Mouse (Mus musculus) embryonic facial prominence, embryonic 11.5 days (tissue): ENCODE measurements at regions not wholly inside any gene's neighbourhood (a gene's known extent, or its start where the extent isn't known, plus 50 kb on each side); places are given as distances from the start of the nearest gene placed in this dataset.

Source experiments
- ATAC-seq: fragments of 200-750 bp; cut with Nextera tagmentation; replicated peaks from 2 replicates; pipeline ENCODE4 v1.8.0; 2017; ENCODE audit warnings: low read depth; ENCODE audit not compliant: insufficient number of reproducible peaks, low FRiP score, low TSS enrichment
- DNase-seq: peaks from one replicate; pipeline ENCODE4 v3.0.0-alpha.2; 2015; ENCODE audit warnings: low spot score
- H3K27ac ChIP-seq: fragments of 300-500 bp; sonication (generic); replicated peaks from 2 replicates; pipeline ENCODE4 v1.5.1; 2014; ENCODE audit warnings: mild to moderate bottlenecking, low read depth, low read length, control low read depth
- H3K27me3 ChIP-seq: fragments of 300-500 bp; sonication (generic); 2 replicates; pipeline ENCODE4 v1.6.1; 2014; ENCODE audit warnings: mild to moderate bottlenecking, low read length, moderate library complexity, mixed read lengths; ENCODE audit not compliant: control insufficient read depth, insufficient read depth
- H3K36me3 ChIP-seq: fragments of 300-500 bp; sonication (generic); replicated peaks from 2 replicates; pipeline ENCODE4 v1.6.1; 2014; ENCODE audit warnings: low read depth, mild to moderate bottlenecking, low read length, moderate library complexity, mixed read lengths; ENCODE audit not compliant: control insufficient read depth, insufficient read depth
- H3K4me1 ChIP-seq: fragments of 300-500 bp; sonication (generic); 2 replicates; pipeline ENCODE4 v1.6.1; 2014; ENCODE audit warnings: low read length, mixed read lengths; ENCODE audit not compliant: control insufficient read depth, insufficient read depth
- H3K4me2 ChIP-seq: fragments of 300-500 bp; sonication (generic); 2 replicates; pipeline ENCODE4 v1.6.1; 2014; ENCODE audit warnings: low read depth, mild to moderate bottlenecking, control low read depth, low read length, moderate library complexity
- H3K4me3 ChIP-seq: fragments of 300-500 bp; sonication (generic); 2 replicates; pipeline ENCODE4 v1.5.1; 2014; ENCODE audit warnings: low read depth, low read length, control low read depth
- H3K9ac ChIP-seq: fragments of 300-500 bp; sonication (generic); replicated peaks from 2 replicates; pipeline ENCODE4 v1.6.1; 2014; ENCODE audit warnings: mild to moderate bottlenecking, control low read depth, low read length
- H3K9me3 ChIP-seq: fragments of 300-500 bp; sonication (generic); replicated peaks from 2 replicates; pipeline ENCODE4 v1.6.1; 2016; ENCODE audit warnings: mild to moderate bottlenecking, low read length, inconsistent platforms, mixed read lengths; ENCODE audit not compliant: control insufficient read depth
- WGBS: fragments of 180-500 bp; shearing (Covaris S2); extraction: QIAGEN DNeasy Blood & Tissue Kit; methylation state at CpG from one replicate; pipeline ENCODE4 v1.1.7; 2014; 5-methylcytosine and 5-hydroxymethylcytosine counted together

DNA sequence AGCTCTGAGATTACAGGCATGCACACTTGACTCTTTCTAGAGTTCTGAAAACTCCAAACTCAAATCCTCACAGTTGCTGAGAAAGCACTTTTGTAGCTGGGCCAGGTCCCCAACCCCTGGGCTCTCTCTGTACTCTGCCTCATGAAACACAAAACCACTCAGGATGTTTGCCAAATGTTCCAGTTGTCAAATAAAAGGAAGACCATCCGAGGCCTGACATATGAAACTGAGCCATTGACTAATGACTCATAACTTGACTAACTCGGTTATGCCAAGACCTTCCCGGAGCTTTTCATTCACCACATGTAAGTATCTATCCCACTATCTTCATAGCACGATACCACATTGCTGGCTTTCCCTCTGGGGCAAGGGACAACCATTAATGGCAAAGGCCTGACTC lies 68.6 kb upstream of the Noct start:
- no peak overlapping the region for H3K9ac ChIP-seq
- no peaks in the 10 kb centered on the region; the same call in 1 of the 2 replicates for H3K4me1 ChIP-seq
- no peaks in the 10 kb centered on the region for H3K9me3 ChIP-seq
- ATAC-seq (no peak), DNase-seq (no peak)
- H3K27me3 ChIP-seq: no peaks in the 10 kb centered on the region
- WGBS: 57% methylated on average over 4 of the region's 4 CpGs
- no peak overlapping the region for H3K4me2 ChIP-seq
- H3K4me3 ChIP-seq: no peak overlapping the region
- H3K36me3 ChIP-seq: no peaks in the 10 kb centered on the region
- H3K27ac ChIP-seq: no peak overlapping the region

DNA sequence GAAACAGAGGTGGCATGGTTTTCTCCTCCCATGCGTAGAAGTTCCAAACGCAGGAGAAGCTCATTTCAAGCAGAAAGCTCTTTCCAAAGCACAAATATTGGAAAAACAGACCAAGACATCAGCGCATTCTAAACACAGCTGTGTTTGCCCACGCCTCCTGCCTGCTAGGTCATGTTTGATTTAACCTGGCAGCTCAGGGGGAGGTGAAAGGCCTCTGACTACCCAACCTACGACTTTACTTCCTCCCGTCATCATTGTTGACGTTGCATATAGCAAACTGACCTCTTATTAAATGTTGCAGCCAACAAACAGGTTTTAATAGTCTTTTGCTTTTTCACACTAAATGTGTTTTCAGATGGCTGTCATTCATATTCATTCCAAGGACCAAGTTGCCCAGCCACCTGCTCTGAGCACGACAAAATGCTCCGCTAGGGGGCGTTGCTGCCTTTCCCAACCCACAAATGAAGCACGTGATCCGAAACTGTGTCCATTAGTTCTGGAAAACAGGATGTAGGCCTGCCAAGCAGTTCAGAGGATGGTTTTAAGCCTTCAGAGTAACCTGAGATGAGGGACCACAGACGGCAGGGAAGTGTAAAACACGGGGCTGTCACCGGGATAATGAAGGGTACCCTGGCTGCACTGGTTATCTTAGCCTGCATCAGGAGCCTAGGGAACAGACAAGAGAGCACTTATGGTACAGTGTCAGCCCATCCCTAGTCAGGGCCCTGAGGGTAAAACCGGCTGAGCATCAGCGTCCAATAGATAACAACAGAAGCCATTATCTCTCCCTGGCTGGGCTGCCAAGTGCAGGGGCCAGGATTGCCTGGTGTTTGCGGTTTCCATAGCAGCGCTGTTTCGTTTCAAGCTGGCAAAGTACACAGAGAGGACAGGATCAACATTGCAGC lies 67.6 kb upstream of the Noct start:
- H3K4me3 ChIP-seq: no peak overlapping the region
- ATAC-seq (peak; percentile 51), DNase-seq (peak; percentile 60)
- H3K27me3 ChIP-seq: no peaks in the 10 kb centered on the region
- H3K36me3 ChIP-seq: no peaks in the 10 kb centered on the region
- H3K4me1 ChIP-seq: no peaks in the 10 kb centered on the region; the same call in 1 of the 2 replicates
- H3K9ac ChIP-seq: no peak overlapping the region
- no peaks in the 10 kb centered on the region for H3K9me3 ChIP-seq
- 29% methylated on average over 20 of the region's 20 CpGs for WGBS
- no peak overlapping the region for H3K4me2 ChIP-seq
- H3K27ac ChIP-seq: no peak overlapping the region

DNA sequence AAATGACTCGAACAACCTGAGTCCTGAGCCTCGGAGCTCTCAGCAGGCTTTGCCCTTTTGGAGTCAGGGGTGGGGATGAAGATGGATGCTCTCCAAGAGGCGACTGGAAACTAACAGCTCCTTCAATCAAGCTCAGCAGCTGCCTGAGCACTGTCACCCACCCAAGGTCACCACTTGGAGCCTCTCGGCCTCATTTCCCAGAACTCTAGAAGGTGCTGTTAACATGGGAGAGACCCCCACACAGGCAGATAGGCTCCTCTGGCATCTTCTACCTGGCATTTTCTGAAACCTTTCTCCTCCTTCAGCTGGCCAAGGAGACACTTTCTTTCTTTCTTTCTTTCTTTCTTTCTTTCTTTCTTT lies 67.0 kb upstream of the Noct start:
- Histone ChIP-seq H3K9me3 (no peaks in the 10 kb centered on the region), H3K36me3 (no peaks in the 10 kb centered on the region), H3K27ac (no peak overlapping the region), H3K27me3 (no peaks in the 10 kb centered on the region), H3K9ac (no peak overlapping the region), H3K4me1 (no peaks in the 10 kb centered on the region; the same call in 1 of the 2 replicates), H3K4me3 (no peak overlapping the region), H3K4me2 (no peak overlapping the region)
- ATAC-seq (no peak), DNase-seq (no peak)
- WGBS: 24% methylated on average over 4 of the region's 4 CpGs

DNA sequence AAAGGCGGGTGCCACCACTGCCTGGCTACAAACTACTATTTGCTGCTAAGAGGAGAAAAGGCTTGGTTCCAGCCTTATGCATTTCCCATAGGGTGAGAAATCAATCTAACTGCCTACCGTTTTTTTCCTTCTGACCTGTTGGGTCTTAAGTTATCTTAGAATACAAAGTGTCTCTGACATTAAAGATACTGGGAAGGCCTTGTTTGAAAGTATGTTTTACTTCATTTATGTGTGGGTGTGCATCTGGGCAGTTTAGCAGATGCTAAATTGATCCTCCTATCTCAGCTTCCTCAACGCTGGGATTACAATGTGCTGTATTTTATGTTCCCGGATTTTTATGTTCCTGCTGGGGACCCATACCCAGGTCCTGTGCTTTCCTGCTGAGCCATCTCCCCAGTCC lies 65.8 kb upstream of the Noct start:
- no peak for ATAC-seq

DNA sequence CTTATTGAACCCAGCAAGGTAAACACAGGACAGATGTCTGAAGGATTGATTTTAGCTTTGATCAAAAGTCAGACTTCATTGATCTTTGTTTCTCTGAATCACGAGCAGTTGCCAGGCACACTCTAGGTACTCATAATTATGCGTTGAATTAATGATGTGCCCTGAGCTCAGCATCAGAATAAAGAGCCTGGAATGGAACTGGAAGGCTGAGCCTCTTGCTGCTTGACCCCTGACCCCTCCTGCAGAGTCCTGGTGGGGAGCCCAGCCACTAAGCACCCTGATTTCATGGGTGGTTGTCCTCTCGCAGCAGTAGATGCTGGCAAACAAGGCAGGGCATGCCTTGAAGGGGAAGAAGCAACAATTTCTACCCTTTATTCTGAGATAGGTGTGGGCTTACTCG lies 64.9 kb upstream of the Noct start:
- H3K9me3 ChIP-seq: no peaks in the 10 kb centered on the region
- H3K27ac ChIP-seq: no peak overlapping the region
- no peaks in the 10 kb centered on the region; the same call in 1 of the 2 replicates for H3K4me1 ChIP-seq
- no peak overlapping the region for H3K9ac ChIP-seq
- H3K36me3 ChIP-seq: no peaks in the 10 kb centered on the region
- WGBS: 24% methylated on average over 4 of the region's 4 CpGs
- H3K27me3 ChIP-seq: no peaks in the 10 kb centered on the region
- ATAC-seq (0 out of 2 replicates have a peak, but pooled peaks have one; percentile 4), DNase-seq (no peak)
- no peak overlapping the region for H3K4me2 ChIP-seq
- H3K4me3 ChIP-seq: no peak overlapping the region

More for the DNA sequence above, 65.8 kb upstream of the Noct start:
- no peak overlapping the region for H3K9ac ChIP-seq
- no peaks in the 10 kb centered on the region; the same call in 1 of the 2 replicates for H3K4me1 ChIP-seq
- DNase-seq: no peak
- no peak overlapping the region for H3K27ac ChIP-seq
- H3K4me2 ChIP-seq: no peak overlapping the region
- no peaks in the 10 kb centered on the region for H3K36me3 ChIP-seq
- H3K4me3 ChIP-seq: no peak overlapping the region
- H3K27me3 ChIP-seq: no peaks in the 10 kb centered on the region
- 75% methylated on average over 4 of the region's 4 CpGs for WGBS
- no peaks in the 10 kb centered on the region for H3K9me3 ChIP-seq

DNA sequence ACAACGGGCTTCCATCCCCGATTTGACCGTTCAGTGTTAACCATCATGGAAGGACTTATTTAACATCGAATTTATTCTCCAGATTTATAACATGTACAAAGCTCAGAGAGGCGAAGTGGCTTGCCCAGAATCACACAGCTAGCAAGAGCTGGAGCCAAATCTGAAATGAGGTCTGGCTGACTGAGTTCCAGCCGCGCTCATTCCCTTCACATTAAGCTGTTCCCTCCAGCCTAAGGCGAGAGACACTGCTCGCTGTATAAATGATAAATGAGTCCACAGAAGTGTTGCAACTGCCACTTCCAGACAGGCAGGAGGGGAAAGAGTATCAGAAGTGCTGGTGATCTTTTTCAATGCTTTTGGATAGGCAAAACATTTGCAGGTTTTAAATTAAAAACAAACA lies 64.4 kb upstream of the Noct start:
- DNase-seq: no peak

GRCm38 (mm10) chr3:51160625-51161024 lies 63.6 kb upstream of the Noct start:
- 86% methylated on average over 7 of the region's 7 CpGs for WGBS
- Histone ChIP-seq H3K36me3 (no peaks in the 10 kb centered on the region), H3K4me3 (no peak overlapping the region), H3K27me3 (no peaks in the 10 kb centered on the region), H3K9ac (no peak overlapping the region), H3K4me2 (no peak overlapping the region), H3K9me3 (no peaks in the 10 kb centered on the region), H3K4me1 (no peaks in the 10 kb centered on the region; the same call in 1 of the 2 replicates), H3K27ac (no peak overlapping the region)
- DNase-seq (no peak), ATAC-seq (no peak)

More for the DNA sequence above, 64.4 kb upstream of the Noct start:
- no peak overlapping the region for H3K27ac ChIP-seq
- WGBS: 68% methylated on average over 9 of the region's 9 CpGs
- H3K27me3 ChIP-seq: no peaks in the 10 kb centered on the region
- no peak overlapping the region for H3K4me2 ChIP-seq
- no peaks in the 10 kb centered on the region for H3K36me3 ChIP-seq
- no peak for ATAC-seq
- no peak overlapping the region for H3K4me3 ChIP-seq
- no peaks in the 10 kb centered on the region for H3K9me3 ChIP-seq
- H3K9ac ChIP-seq: no peak overlapping the region
- no peaks in the 10 kb centered on the region; the same call in 1 of the 2 replicates for H3K4me1 ChIP-seq

- no peak overlapping the region for H3K4me2 ChIP-seq
- no peak overlapping the region for H3K9ac ChIP-seq
- WGBS: 79% methylated on average over 30 of the region's 30 CpGs
- H3K9me3 ChIP-seq: no peaks in the 10 kb centered on the region
- H3K27ac ChIP-seq: no peak overlapping the region
- ATAC-seq (no peak), DNase-seq (no peak)
- no peak overlapping the region for H3K4me3 ChIP-seq
- H3K36me3 ChIP-seq: no peaks in the 10 kb centered on the region
- no peaks in the 10 kb centered on the region for H3K27me3 ChIP-seq
- no peaks in the 10 kb centered on the region for H3K4me1 ChIP-seq
Measured at GRCm38 (mm10) chr3:51169150-51169925, 54.9 kb upstream of the Noct start.
